Mouse (Mus musculus): ENCODE measurements around the gene Cideb.

Gene Cideb

GRCm38 (mm10) chr14:55783171-55783957, 25.1 kb upstream of the Cideb start:
- H3K4me1 ChIP-seq (replicated peaks; ENCODE audit: low read depth, low read length): peaks cover 53% of the 10 kb centered on the region
- H3K9me3 ChIP-seq (ENCODE audit: low read length): no peaks in the 10 kb centered on the region
- H3K4me3 ChIP-seq (replicated peaks; ENCODE audit: low read length): peak overlapping the region; percentile 66
- TF ChIP-seq CTCF (conservative IDR thresholded peaks at IDR 0.05; ENCODE audit: low read length): no peak
- TF ChIP-seq NANOG (IDR thresholded peaks at IDR 0.05; ENCODE audit: borderline replicate concordance, low read length): no peak
- TF ChIP-seq POU5F1 (IDR thresholded peaks at IDR 0.05; ENCODE audit: borderline replicate concordance, low read length): no peak
- peaks cover 20% of the 10 kb centered on the region for H3K36me3 ChIP-seq (ENCODE audit: insufficient read depth, low read length)
- peaks cover 90% of the 10 kb centered on the region for H3K27me3 ChIP-seq (ENCODE audit: insufficient read depth, low read length)

GRCm38 (mm10) chr14:55782361-55782960, 24.2 kb upstream of the Cideb start:
- no peak for TF ChIP-seq CTCF (conservative IDR thresholded peaks at IDR 0.05; ENCODE audit: low read length)
- no peak for TF ChIP-seq POU5F1 (IDR thresholded peaks at IDR 0.05; ENCODE audit: borderline replicate concordance, low read length)
- no peak for TF ChIP-seq NANOG (IDR thresholded peaks at IDR 0.05; ENCODE audit: borderline replicate concordance, low read length)
- Histone ChIP-seq H3K4me3 (replicated peaks; ENCODE audit: low read length) (no peak overlapping the region), H3K36me3 (ENCODE audit: insufficient read depth, low read length) (peaks cover 20% of the 10 kb centered on the region), H3K9me3 (ENCODE audit: low read length) (no peaks in the 10 kb centered on the region), H3K27me3 (ENCODE audit: insufficient read depth, low read length) (peaks cover 90% of the 10 kb centered on the region), H3K4me1 (replicated peaks; ENCODE audit: low read depth, low read length) (peaks cover 47% of the 10 kb centered on the region)

GRCm38 (mm10) chr14:55781310-55781709, 23.1 kb upstream of the Cideb start:
- H3K36me3 ChIP-seq (ENCODE audit: insufficient read depth, low read length): peaks cover 9% of the 10 kb centered on the region
- peaks cover 45% of the 10 kb centered on the region for H3K4me1 ChIP-seq (replicated peaks; ENCODE audit: low read depth, low read length)
- H3K4me3 ChIP-seq (replicated peaks; ENCODE audit: low read length): peak overlapping the region; percentile 41; the same call in 1 of the 2 replicates
- peaks cover 85% of the 10 kb centered on the region for H3K27me3 ChIP-seq (ENCODE audit: insufficient read depth, low read length)
- no peak for TF ChIP-seq POU5F1 (IDR thresholded peaks at IDR 0.05; ENCODE audit: borderline replicate concordance, low read length)
- peak; percentile 98 for TF ChIP-seq CTCF (conservative IDR thresholded peaks at IDR 0.05; ENCODE audit: low read length)
- TF ChIP-seq NANOG (IDR thresholded peaks at IDR 0.05; ENCODE audit: borderline replicate concordance, low read length): no peak
- no peaks in the 10 kb centered on the region for H3K9me3 ChIP-seq (ENCODE audit: low read length)

- Histone ChIP-seq H3K9me3 (ENCODE audit: low read length) (no peaks in the 10 kb centered on the region), H3K27me3 (ENCODE audit: insufficient read depth, low read length) (peaks cover 83% of the 10 kb centered on the region), H3K36me3 (ENCODE audit: insufficient read depth, low read length) (peaks cover 3% of the 10 kb centered on the region), H3K4me3 (replicated peaks; ENCODE audit: low read length) (no peak overlapping the region), H3K4me1 (replicated peaks; ENCODE audit: low read depth, low read length) (peaks cover 45% of the 10 kb centered on the region)
- TF ChIP-seq CTCF (conservative IDR thresholded peaks at IDR 0.05; ENCODE audit: low read length) (no peak), NANOG (IDR thresholded peaks at IDR 0.05; ENCODE audit: borderline replicate concordance, low read length) (no peak), POU5F1 (IDR thresholded peaks at IDR 0.05; ENCODE audit: borderline replicate concordance, low read length) (no peak)
These were observed 22.5 kb upstream of the Cideb start for GRCm38 (mm10) chr14:55780736-55781135.

- Histone ChIP-seq H3K4me1 (replicated peaks; ENCODE audit: low read depth, low read length) (peaks cover 45% of the 10 kb centered on the region), H3K9me3 (ENCODE audit: low read length) (no peaks in the 10 kb centered on the region), H3K27me3 (ENCODE audit: insufficient read depth, low read length) (peaks cover 83% of the 10 kb centered on the region), H3K4me3 (replicated peaks; ENCODE audit: low read length) (no peak overlapping the region), H3K36me3 (ENCODE audit: insufficient read depth, low read length) (no peaks in the 10 kb centered on the region)
- TF ChIP-seq NANOG (IDR thresholded peaks at IDR 0.05; ENCODE audit: borderline replicate concordance, low read length) (no peak), CTCF (conservative IDR thresholded peaks at IDR 0.05; ENCODE audit: low read length) (no peak), POU5F1 (IDR thresholded peaks at IDR 0.05; ENCODE audit: borderline replicate concordance, low read length) (no peak)
These were observed 21.4 kb upstream of the Cideb start for GRCm38 (mm10) chr14:55779656-55780055.

GRCm38 (mm10) chr14:55778686-55779085, 20.4 kb upstream of the Cideb start:
- TF ChIP-seq NANOG (IDR thresholded peaks at IDR 0.05; ENCODE audit: borderline replicate concordance, low read length): no peak
- no peak for TF ChIP-seq POU5F1 (IDR thresholded peaks at IDR 0.05; ENCODE audit: borderline replicate concordance, low read length)
- no peak for TF ChIP-seq CTCF (conservative IDR thresholded peaks at IDR 0.05; ENCODE audit: low read length)
- H3K9me3 ChIP-seq (ENCODE audit: low read length): no peaks in the 10 kb centered on the region
- no peaks in the 10 kb centered on the region for H3K36me3 ChIP-seq (ENCODE audit: insufficient read depth, low read length)

GRCm38 (mm10) chr14:55777806-55778205, 19.5 kb upstream of the Cideb start:
- no peaks in the 10 kb centered on the region for H3K36me3 ChIP-seq (ENCODE audit: insufficient read depth, low read length)
- peaks cover 31% of the 10 kb centered on the region for H3K4me1 ChIP-seq (replicated peaks; ENCODE audit: low read depth, low read length)
- peaks cover 81% of the 10 kb centered on the region for H3K27me3 ChIP-seq (ENCODE audit: insufficient read depth, low read length)
- no peak overlapping the region for H3K4me3 ChIP-seq (replicated peaks; ENCODE audit: low read length)
- no peak for TF ChIP-seq CTCF (conservative IDR thresholded peaks at IDR 0.05; ENCODE audit: low read length)
- TF ChIP-seq NANOG (IDR thresholded peaks at IDR 0.05; ENCODE audit: borderline replicate concordance, low read length): no peak
- no peak for TF ChIP-seq POU5F1 (IDR thresholded peaks at IDR 0.05; ENCODE audit: borderline replicate concordance, low read length)
- H3K9me3 ChIP-seq (ENCODE audit: low read length): no peaks in the 10 kb centered on the region

More at GRCm38 (mm10) chr14:55778686-55779085, 20.4 kb upstream of the Cideb start:
- Histone ChIP-seq H3K4me1 (replicated peaks; ENCODE audit: low read depth, low read length) (peaks cover 40% of the 10 kb centered on the region), H3K27me3 (ENCODE audit: insufficient read depth, low read length) (peaks cover 83% of the 10 kb centered on the region), H3K4me3 (replicated peaks; ENCODE audit: low read length) (peak overlapping the region; percentile 43)

GRCm38 (mm10) chr14:55777176-55777575, 18.9 kb upstream of the Cideb start:
- Histone ChIP-seq H3K27me3 (ENCODE audit: insufficient read depth, low read length) (peaks cover 81% of the 10 kb centered on the region), H3K9me3 (ENCODE audit: low read length) (no peaks in the 10 kb centered on the region), H3K4me3 (replicated peaks; ENCODE audit: low read length) (no peak overlapping the region), H3K36me3 (ENCODE audit: insufficient read depth, low read length) (no peaks in the 10 kb centered on the region), H3K4me1 (replicated peaks; ENCODE audit: low read depth, low read length) (peaks cover 30% of the 10 kb centered on the region)
- TF ChIP-seq CTCF (conservative IDR thresholded peaks at IDR 0.05; ENCODE audit: low read length) (no peak), NANOG (IDR thresholded peaks at IDR 0.05; ENCODE audit: borderline replicate concordance, low read length) (no peak), POU5F1 (IDR thresholded peaks at IDR 0.05; ENCODE audit: borderline replicate concordance, low read length) (no peak)
